Mouse (Mus musculus) spleen, adult 2 months (tissue): ENCODE measurements around the gene Anapc11. TPM values are rescaled to one million over a fixed set of nuclear protein-coding genes. Genes with fewer than 3 reads are reported as not detected.
"Not testable (repeated sequence)": the region's sequence is repeated elsewhere in the genome, so short reads cannot be mapped to it uniquely, and the experiment has no call there.

Experiments used
- DNase-seq, 2 experiments: peaks; one replicate each; pipeline versions ENCODE4 v3.0.0 to v3.0.0-alpha.2; 2012 to 2021; ENCODE audit warnings: low spot score in 2 of 2, low read depth in 1 of 2
- H3K27ac ChIP-seq: fragments of 200-500 bp; 2 replicates; pipeline ENCODE4 v1.5.1; 2012; ENCODE audit warnings: low read length, inconsistent platforms; ENCODE audit not compliant: insufficient read depth
- H3K27me3 ChIP-seq: fragments of 200-500 bp; 2 replicates; pipeline ENCODE4 v1.6.1; 2012; ENCODE audit warnings: mild to moderate bottlenecking, moderate library complexity, low read length, inconsistent platforms; ENCODE audit not compliant: control insufficient read depth, insufficient read depth
- H3K36me3 ChIP-seq: fragments of 200-500 bp; 2 replicates; pipeline ENCODE4 v1.6.1; 2012; ENCODE audit warnings: mild to moderate bottlenecking, low read length, inconsistent platforms; ENCODE audit not compliant: control insufficient read depth, insufficient read depth
- H3K4me1 ChIP-seq: fragments of 200-500 bp; 2 replicates; pipeline ENCODE4 v1.6.1; 2011; ENCODE audit warnings: inconsistent platforms; ENCODE audit not compliant: control insufficient read depth, insufficient read depth, insufficient read length
- H3K4me3 ChIP-seq: fragments of 200-500 bp; 2 replicates; pipeline ENCODE4 v1.5.1; 2011; ENCODE audit warnings: mild to moderate bottlenecking, inconsistent platforms; ENCODE audit not compliant: insufficient read depth, insufficient read length; ENCODE audit errors: extremely low read depth
- CTCF ChIP-seq: fragments of 200-500 bp; IDR thresholded peaks from 2 replicates; pipeline ENCODE4 v1.5.1; 2011; ENCODE audit warnings: mild to moderate bottlenecking, inconsistent platforms; ENCODE audit not compliant: insufficient read depth, insufficient read length, insufficient replicate concordance; ENCODE audit errors: extremely low read depth
- POLR2A ChIP-seq: fragments of 200-500 bp; IDR thresholded peaks from 2 replicates; pipeline ENCODE4 v1.6.1; 2011; ENCODE audit warnings: low read depth, low read length, inconsistent platforms
- WGBS: fragments of 180-500 bp; shearing (Covaris S2); methylation state at CpG from one replicate; pipeline ENCODE4 v1.1.7; 2018; 5-methylcytosine and 5-hydroxymethylcytosine counted together
- polyA plus RNA-seq: library from polyadenylated mRNA; depleted of rRNA; stranded (reverse); fragments of >200 nt; gene quantifications from 2 replicates; pipeline ENCODE4 v1.2.3, GENCODE M21; 2012

The Anapc11 gene
- polyA plus RNA-seq, 1 experiment: 80.1 TPM

GRCm38 (mm10) chr11:120554834-120555233, 43.4 kb upstream of the Anapc11 start:
- TF ChIP-seq CTCF (no peak), POLR2A (no peak)
- Histone ChIP-seq H3K4me3 (no peak overlapping the region), H3K27ac (no peak overlapping the region), H3K27me3 (no peaks in the 10 kb centered on the region), H3K4me1 (peaks cover 4% of the 10 kb centered on the region; the same call in 1 of the 2 replicates), H3K36me3 (no peaks in the 10 kb centered on the region; the same call in 1 of the 2 replicates)
- no peak for DNase-seq
- 91% methylated on average over 7 of the region's 7 CpGs for WGBS

GRCm38 (mm10) chr11:120555260-120555659, 43.0 kb upstream of the Anapc11 start:
- TF ChIP-seq POLR2A (no peak), CTCF (no peak)
- WGBS: 63% methylated on average over 2 of the region's 2 CpGs
- DNase-seq: no peak
- Histone ChIP-seq H3K4me3 (no peak overlapping the region), H3K27ac (no peak overlapping the region), H3K27me3 (no peaks in the 10 kb centered on the region), H3K4me1 (peaks cover under 1% of the 10 kb centered on the region; the same call in 1 of the 2 replicates), H3K36me3 (peaks cover 3% of the 10 kb centered on the region)

GRCm38 (mm10) chr11:120558843-120559242, 39.4 kb upstream of the Anapc11 start:
- H3K4me1 ChIP-seq: not testable (repeated sequence)

GRCm38 (mm10) chr11:120560952-120561728, 37.1 kb upstream of the Anapc11 start:
- no peak for DNase-seq
- Histone ChIP-seq H3K27ac (no peak overlapping the region), H3K27me3 (no peaks in the 10 kb centered on the region), H3K4me3 (no peak overlapping the region), H3K4me1 (no peaks in the 10 kb centered on the region), H3K36me3 (peaks cover 52% of the 10 kb centered on the region)
- WGBS: 92% methylated on average over 13 of the region's 13 CpGs
- no peak for TF ChIP-seq POLR2A
- no peak for TF ChIP-seq CTCF

More at GRCm38 (mm10) chr11:120558843-120559242, 39.4 kb upstream of the Anapc11 start:
- H3K27ac ChIP-seq, H3K27me3 ChIP-seq, H3K4me3 ChIP-seq, DNase-seq: not testable (repeated sequence)
- 92% methylated on average over 6 of the region's 6 CpGs for WGBS
- peaks cover 36% of the 10 kb centered on the region for H3K36me3 ChIP-seq

GRCm38 (mm10) chr11:120562949-120563348, 35.3 kb upstream of the Anapc11 start:
- H3K36me3 ChIP-seq: peaks cover 65% of the 10 kb centered on the region
- H3K27me3 ChIP-seq: no peaks in the 10 kb centered on the region
- no peak for DNase-seq
- no peak overlapping the region for H3K4me3 ChIP-seq
- H3K4me1 ChIP-seq: no peaks in the 10 kb centered on the region
- no peak overlapping the region for H3K27ac ChIP-seq
- TF ChIP-seq CTCF (no peak), POLR2A (no peak)
- 94% methylated on average over 13 of the region's 13 CpGs for WGBS

- Histone ChIP-seq H3K27me3 (no peaks in the 10 kb centered on the region), H3K27ac (no peak overlapping the region), H3K36me3 (peaks cover 74% of the 10 kb centered on the region), H3K4me1 (no peaks in the 10 kb centered on the region), H3K4me3 (no peak overlapping the region)
- TF ChIP-seq CTCF (no peak), POLR2A (no peak)
- 90% methylated on average over 9 of the region's 9 CpGs for WGBS
- DNase-seq: no peak
Observed at GRCm38 (mm10) chr11:120565114-120565513, 33.1 kb upstream of the Anapc11 start.

- H3K36me3 ChIP-seq: peaks cover 49% of the 10 kb centered on the region
- WGBS: 96% methylated on average over 6 of the region's 6 CpGs
- H3K27ac ChIP-seq: no peak overlapping the region
- peaks cover 9% of the 10 kb centered on the region; the same call in 1 of the 2 replicates for H3K4me1 ChIP-seq
- no peak for TF ChIP-seq CTCF
- no peak for TF ChIP-seq POLR2A
- H3K27me3 ChIP-seq: no peaks in the 10 kb centered on the region
- DNase-seq: no peak
- no peak overlapping the region for H3K4me3 ChIP-seq
Observed at GRCm38 (mm10) chr11:120568324-120568723, 29.9 kb upstream of the Anapc11 start.
